Mouse (Mus musculus): ENCODE measurements around the gene Csf2. TPM values are rescaled to one million over a fixed set of nuclear protein-coding genes. Genes with fewer than 3 reads are reported as not detected.

The Csf2 gene
- polyA plus RNA-seq, 1 experiment from 2014 or later = not detected

GRCm38 (mm10) chr11:54292163-54292562 is 42.7 kb upstream of the Csf2 start:
- no peak for ATAC-seq (ENCODE audit: low FRiP score, low TSS enrichment)
- DNase-seq (ENCODE audit: low spot score) = no peak
- H3K4me3 ChIP-seq (ENCODE audit: low read depth, low read length) = no peak overlapping the region
- no peak overlapping the region for H3K27ac ChIP-seq (replicated peaks)
- H3K4me1 ChIP-seq (replicated peaks; ENCODE audit: control insufficient read depth, insufficient read depth) = no peaks in the 10 kb centered on the region
- 90% methylated on average over 2 of the region's 2 CpGs for WGBS
- H3K36me3 ChIP-seq (ENCODE audit: control insufficient read depth, insufficient read depth, low read length) = no peaks in the 10 kb centered on the region
- no peak overlapping the region for H3K4me2 ChIP-seq (replicated peaks; ENCODE audit: low read depth)
- TF ChIP-seq EP300 (optimal IDR thresholded peaks at IDR 0.05) (no peak), CTCF (IDR thresholded peaks at IDR 0.05; ENCODE audit: low read depth) (no peak)
- H3K9me3 ChIP-seq (ENCODE audit: control insufficient read depth, low read length) = no peaks in the 10 kb centered on the region
- H3K27me3 ChIP-seq (ENCODE audit: control insufficient read depth, insufficient read depth, low read length) = no peaks in the 10 kb centered on the region
- H3K9ac ChIP-seq (ENCODE audit: low read length) = no peak overlapping the region

- Histone ChIP-seq H3K9ac (ENCODE audit: low read length) (no peak overlapping the region), H3K27me3 (ENCODE audit: control insufficient read depth, insufficient read depth, low read length) (no peaks in the 10 kb centered on the region)
- TF ChIP-seq EP300 (optimal IDR thresholded peaks at IDR 0.05) (no peak), CTCF (IDR thresholded peaks at IDR 0.05; ENCODE audit: low read depth) (no peak)
Measured at GRCm38 (mm10) chr11:54287821-54288453, 38.5 kb upstream of the Csf2 start.

GRCm38 (mm10) chr11:54271437-54271949 is 22.0 kb upstream of the Csf2 start:
- H3K36me3 ChIP-seq (ENCODE audit: control insufficient read depth, insufficient read depth, low read length) = no peaks in the 10 kb centered on the region
- WGBS = 68% methylated on average over 5 of the region's 5 CpGs
- no peak for ATAC-seq (ENCODE audit: low FRiP score, low TSS enrichment)

More at GRCm38 (mm10) chr11:54287821-54288453, 38.5 kb upstream of the Csf2 start:
- no peak for ATAC-seq (ENCODE audit: low FRiP score, low TSS enrichment)
- no peak overlapping the region for H3K27ac ChIP-seq (replicated peaks)
- no peak overlapping the region for H3K4me3 ChIP-seq (ENCODE audit: low read depth, low read length)
- no peaks in the 10 kb centered on the region for H3K9me3 ChIP-seq (ENCODE audit: control insufficient read depth, low read length)
- H3K4me2 ChIP-seq (replicated peaks; ENCODE audit: low read depth) = no peak overlapping the region
- H3K4me1 ChIP-seq (replicated peaks; ENCODE audit: control insufficient read depth, insufficient read depth) = no peaks in the 10 kb centered on the region
- no peaks in the 10 kb centered on the region for H3K36me3 ChIP-seq (ENCODE audit: control insufficient read depth, insufficient read depth, low read length)
- WGBS = 80% methylated on average over 8 of the region's 8 CpGs
- no peak for DNase-seq (ENCODE audit: low spot score)

GRCm38 (mm10) chr11:54269191-54269896 is 19.9 kb upstream of the Csf2 start:
- Histone ChIP-seq H3K4me2 (replicated peaks; ENCODE audit: low read depth) (no peak overlapping the region), H3K27me3 (ENCODE audit: control insufficient read depth, insufficient read depth, low read length) (no peaks in the 10 kb centered on the region), H3K4me3 (ENCODE audit: low read depth, low read length) (no peak overlapping the region), H3K9me3 (ENCODE audit: control insufficient read depth, low read length) (no peaks in the 10 kb centered on the region), H3K4me1 (replicated peaks; ENCODE audit: control insufficient read depth, insufficient read depth) (no peaks in the 10 kb centered on the region), H3K9ac (ENCODE audit: low read length) (no peak overlapping the region), H3K36me3 (ENCODE audit: control insufficient read depth, insufficient read depth, low read length) (no peaks in the 10 kb centered on the region), H3K27ac (replicated peaks) (no peak overlapping the region)
- no peak for TF ChIP-seq EP300 (optimal IDR thresholded peaks at IDR 0.05)
- no peak for TF ChIP-seq CTCF (IDR thresholded peaks at IDR 0.05; ENCODE audit: low read depth)
- DNase-seq (ENCODE audit: low spot score) (no peak), ATAC-seq (ENCODE audit: low FRiP score, low TSS enrichment) (no peak)
- WGBS = 69% methylated on average over 3 of the region's 3 CpGs

More at GRCm38 (mm10) chr11:54271437-54271949, 22.0 kb upstream of the Csf2 start:
- Histone ChIP-seq H3K4me1 (replicated peaks; ENCODE audit: control insufficient read depth, insufficient read depth) (no peaks in the 10 kb centered on the region), H3K4me3 (ENCODE audit: low read depth, low read length) (no peak overlapping the region), H3K4me2 (replicated peaks; ENCODE audit: low read depth) (no peak overlapping the region), H3K9me3 (ENCODE audit: control insufficient read depth, low read length) (no peaks in the 10 kb centered on the region), H3K27me3 (ENCODE audit: control insufficient read depth, insufficient read depth, low read length) (no peaks in the 10 kb centered on the region), H3K27ac (replicated peaks) (no peak overlapping the region), H3K9ac (ENCODE audit: low read length) (no peak overlapping the region)
- TF ChIP-seq CTCF (IDR thresholded peaks at IDR 0.05; ENCODE audit: low read depth) (no peak), EP300 (optimal IDR thresholded peaks at IDR 0.05) (no peak)
- no peak for DNase-seq (ENCODE audit: low spot score)

- Histone ChIP-seq H3K4me3 (ENCODE audit: low read depth, low read length) (no peak within 1 kb of the TSS), H3K4me1 (replicated peaks; ENCODE audit: control insufficient read depth, insufficient read depth) (no peaks in the 10 kb centered on the region), H3K4me2 (replicated peaks; ENCODE audit: low read depth) (no peak within 1 kb of the TSS), H3K9me3 (ENCODE audit: control insufficient read depth, low read length) (no peaks in the 10 kb centered on the region), H3K27ac (replicated peaks) (no peak within 1 kb of the TSS), H3K9ac (ENCODE audit: low read length) (no peak within 1 kb of the TSS), H3K27me3 (ENCODE audit: control insufficient read depth, insufficient read depth, low read length) (no peaks in the 10 kb centered on the region), H3K36me3 (ENCODE audit: control insufficient read depth, insufficient read depth, low read length) (no peaks in the 10 kb centered on the region)
- TF ChIP-seq CTCF (IDR thresholded peaks at IDR 0.05; ENCODE audit: low read depth) = no peak
- no peak for TF ChIP-seq EP300 (optimal IDR thresholded peaks at IDR 0.05)
- ATAC-seq (ENCODE audit: low FRiP score, low TSS enrichment) (no peak), DNase-seq (ENCODE audit: low spot score) (no peak)
- WGBS = 81% methylated on average over 6 of the region's 6 CpGs
Measured at GRCm38 (mm10) chr11:54267177-54267576, 17.7 kb upstream of the Csf2 start, which contains the start of gene Il3. Gene Il3, minus strand, starts transcription at chr11:54267277.

- Histone ChIP-seq H3K4me1 (replicated peaks; ENCODE audit: control insufficient read depth, insufficient read depth) (no peaks in the 10 kb centered on the region), H3K36me3 (ENCODE audit: control insufficient read depth, insufficient read depth, low read length) (no peaks in the 10 kb centered on the region), H3K27me3 (ENCODE audit: control insufficient read depth, insufficient read depth, low read length) (no peaks in the 10 kb centered on the region), H3K9me3 (ENCODE audit: control insufficient read depth, low read length) (no peaks in the 10 kb centered on the region), H3K27ac (replicated peaks) (no peak overlapping the region), H3K4me3 (ENCODE audit: low read depth, low read length) (no peak overlapping the region), H3K9ac (ENCODE audit: low read length) (no peak overlapping the region), H3K4me2 (replicated peaks; ENCODE audit: low read depth) (no peak overlapping the region)
- peak; percentile 89 for TF ChIP-seq CTCF (IDR thresholded peaks at IDR 0.05; ENCODE audit: low read depth)
- TF ChIP-seq EP300 (optimal IDR thresholded peaks at IDR 0.05) = no peak
- peak; percentile 35 for DNase-seq (ENCODE audit: low spot score)
- no peak for ATAC-seq (ENCODE audit: low FRiP score, low TSS enrichment)
- 59% methylated on average over 2 of the region's 2 CpGs for WGBS
Measured at GRCm38 (mm10) chr11:54264542-54264941, 15.1 kb upstream of the Csf2 start.

Data from stomach, postnatal 0 days (tissue).